Mouse (Mus musculus) hindbrain, embryonic 13.5 days (tissue): ENCODE results near the gene Gm44790. TPM values are rescaled to one million over a fixed set of nuclear protein-coding genes. Genes with fewer than 3 reads are reported as not detected.

ENCODE experiments used
- ATAC-seq: fragments of 200-750 bp; cut with Nextera tagmentation; 2 replicates; pipeline ENCODE4 v1.8.0; 2017; ENCODE audit warnings: moderate TSS enrichment; ENCODE audit not compliant: low FRiP score
- H3K27ac ChIP-seq: fragments of 300-500 bp; sonication (generic); 2 replicates; pipeline ENCODE4 v1.5.1; 2015; ENCODE audit warnings: inconsistent platforms, mild to moderate bottlenecking, moderate library complexity
- H3K27me3 ChIP-seq: fragments of 300-500 bp; sonication (generic); 2 replicates; pipeline ENCODE4 v1.6.1; 2015; ENCODE audit warnings: mild to moderate bottlenecking, inconsistent platforms
- H3K36me3 ChIP-seq: fragments of 300-500 bp; sonication (generic); 2 replicates; pipeline ENCODE4 v1.6.1; 2015; ENCODE audit warnings: mild to moderate bottlenecking, inconsistent platforms
- H3K4me1 ChIP-seq: fragments of 300-500 bp; sonication (generic); replicated peaks from 2 replicates; pipeline ENCODE4 v1.6.1; 2015; ENCODE audit warnings: inconsistent platforms
- H3K4me2 ChIP-seq: fragments of 300-500 bp; sonication (generic); 2 replicates; pipeline ENCODE4 v1.6.1; 2015; ENCODE audit warnings: inconsistent platforms, mild to moderate bottlenecking, moderate library complexity
- H3K4me3 ChIP-seq: fragments of 300-500 bp; sonication (generic); 2 replicates; pipeline ENCODE4 v1.5.1; 2015; ENCODE audit warnings: mild to moderate bottlenecking, inconsistent platforms
- H3K9ac ChIP-seq: fragments of 300-500 bp; sonication (generic); 2 replicates; pipeline ENCODE4 v1.6.1; 2015; ENCODE audit warnings: mild to moderate bottlenecking, inconsistent platforms
- H3K9me3 ChIP-seq: fragments of 300-500 bp; sonication (generic); 2 replicates; pipeline ENCODE4 v1.6.1; 2016; ENCODE audit warnings: inconsistent platforms
- WGBS: fragments of 180-500 bp; shearing (Covaris S2); methylation state at CpG from one replicate; pipeline ENCODE4 v1.1.7; 2015; 5-methylcytosine and 5-hydroxymethylcytosine counted together
- polyA plus RNA-seq: library from polyadenylated mRNA; unstranded; fragments of >200 nt; fragmentation: Nextera tagmentation; extraction: Ambion mirVana; gene quantifications from 2 replicates; pipeline ENCODE4 v1.2.1, GENCODE M21; 2015

Gene Gm44790
- polyA plus RNA-seq, 1 experiment from 2014 or later: not detected

DNA sequence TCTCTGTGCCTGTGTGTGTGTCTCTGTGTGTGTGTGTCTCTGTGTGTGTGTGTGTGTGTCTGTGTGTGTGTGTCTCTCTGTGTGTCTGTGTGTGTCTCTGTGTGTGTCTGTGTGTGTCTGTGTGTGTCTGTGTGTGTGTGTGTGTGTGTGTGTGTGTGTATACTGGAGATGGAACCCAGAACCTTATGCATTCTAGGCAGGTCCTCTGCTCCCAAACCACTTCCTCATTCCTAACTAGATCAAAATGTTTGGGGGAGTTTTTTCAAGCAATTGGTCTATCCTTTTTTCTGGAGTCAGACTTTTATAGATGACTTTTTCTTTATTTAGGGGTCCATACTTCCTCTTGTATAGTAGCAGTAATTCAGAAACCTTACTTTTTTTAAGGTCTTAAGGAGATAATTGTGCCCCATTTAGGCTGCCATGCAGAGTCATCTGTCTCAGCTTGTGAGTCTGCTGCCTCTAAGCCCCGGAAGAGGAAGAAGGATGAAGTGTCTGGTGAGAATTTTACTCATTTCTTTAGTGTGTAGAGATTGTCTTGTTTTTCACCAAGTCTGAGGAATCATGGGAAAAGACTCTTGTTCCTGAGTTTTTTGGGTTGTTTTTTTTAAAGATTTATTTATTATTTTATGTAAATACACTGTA, 20.6 kb downstream of the Gm44790 start:
- Histone ChIP-seq H3K27me3 (no peaks in the 10 kb centered on the region), H3K9ac (no peak overlapping the region), H3K27ac (no peak overlapping the region), H3K4me1 (no peaks in the 10 kb centered on the region), H3K9me3 (no peaks in the 10 kb centered on the region), H3K4me3 (no peak overlapping the region), H3K4me2 (no peak overlapping the region), H3K36me3 (peaks cover 65% of the 10 kb centered on the region)
- ATAC-seq: no peak
- 82% methylated on average over 1 of the region's 1 CpGs for WGBS

DNA sequence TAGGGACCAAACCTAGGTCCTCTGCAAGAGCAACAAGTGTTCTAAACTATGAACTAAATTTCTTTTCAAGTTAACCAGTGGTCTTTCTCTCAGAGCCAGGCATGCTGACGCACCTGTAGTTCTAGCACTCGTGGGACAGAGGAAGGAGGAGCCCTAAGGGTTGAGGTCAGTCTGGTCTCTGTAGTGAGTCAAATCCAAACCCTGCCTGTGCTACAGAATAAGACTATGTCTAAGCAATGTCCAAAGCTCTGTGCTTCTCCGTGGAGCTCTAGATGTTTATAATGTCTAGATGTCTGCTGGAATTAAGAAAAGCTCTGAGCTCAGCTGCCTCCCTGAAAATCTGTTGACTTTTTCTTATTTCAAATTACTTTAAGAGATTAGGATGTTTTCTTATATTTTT, 30.3 kb downstream of the Gm44790 start:
- no peak overlapping the region for H3K9ac ChIP-seq
- no peak overlapping the region for H3K4me2 ChIP-seq
- H3K27ac ChIP-seq: no peak overlapping the region
- H3K4me3 ChIP-seq: no peak overlapping the region
- 91% methylated on average over 3 of the region's 3 CpGs for WGBS
- peaks cover 83% of the 10 kb centered on the region for H3K36me3 ChIP-seq
- no peaks in the 10 kb centered on the region for H3K4me1 ChIP-seq
- H3K9me3 ChIP-seq: no peaks in the 10 kb centered on the region
- no peaks in the 10 kb centered on the region for H3K27me3 ChIP-seq
- no peak for ATAC-seq

DNA sequence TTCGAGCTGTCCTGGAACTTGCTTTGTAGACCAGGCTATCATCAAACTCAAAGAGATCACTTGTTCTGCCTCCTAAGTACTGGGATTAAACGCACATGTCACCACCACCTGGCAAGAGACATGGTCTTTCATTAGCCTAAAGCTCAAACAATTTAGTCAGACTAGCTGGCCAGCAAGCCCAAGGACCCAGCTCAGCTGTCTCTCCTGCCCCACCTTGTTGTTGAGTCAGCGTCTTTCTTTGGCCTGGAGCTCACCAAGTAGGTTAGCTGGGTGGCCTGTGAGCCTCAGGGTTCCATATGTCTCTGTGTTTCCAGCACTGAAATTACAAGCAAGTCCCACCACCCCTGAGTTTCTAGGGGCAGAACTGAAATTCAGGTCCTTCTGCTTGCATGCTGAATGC, 36.6 kb downstream of the Gm44790 start:
- H3K4me3 ChIP-seq: no peak overlapping the region
- H3K9ac ChIP-seq: no peak overlapping the region
- H3K9me3 ChIP-seq: no peaks in the 10 kb centered on the region
- no peaks in the 10 kb centered on the region for H3K27me3 ChIP-seq
- WGBS: 94% methylated on average over 3 of the region's 3 CpGs
- no peak for ATAC-seq
- H3K36me3 ChIP-seq: peaks cover 83% of the 10 kb centered on the region
- H3K4me2 ChIP-seq: no peak overlapping the region
- no peak overlapping the region for H3K27ac ChIP-seq
- H3K4me1 ChIP-seq: no peaks in the 10 kb centered on the region

DNA sequence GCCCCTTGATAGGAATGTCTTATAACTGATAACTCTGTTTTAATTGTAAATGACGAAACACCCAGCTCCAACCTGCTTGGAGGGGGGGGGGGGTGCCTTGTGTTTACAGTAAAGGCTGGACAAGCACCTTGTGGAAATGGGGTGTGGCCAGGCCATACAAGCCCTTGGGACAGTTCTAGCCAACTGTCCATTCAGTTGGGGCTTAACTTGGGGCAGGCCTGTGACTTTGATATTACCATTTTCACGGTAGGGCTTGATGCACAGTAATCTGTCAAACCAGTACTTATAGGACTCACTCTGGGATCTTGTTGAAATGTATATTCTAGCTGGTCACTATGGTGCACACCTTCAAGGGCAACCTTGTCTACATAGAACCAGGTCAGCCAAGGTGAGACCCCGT, 44.9 kb downstream of the Gm44790 start:
- peak overlapping the region; percentile 73 for H3K9ac ChIP-seq
- peak overlapping the region; percentile 39 for H3K4me3 ChIP-seq
- 86% methylated on average over 3 of the region's 3 CpGs for WGBS
- peaks cover 32% of the 10 kb centered on the region for H3K36me3 ChIP-seq
- peaks cover 24% of the 10 kb centered on the region for H3K4me1 ChIP-seq
- H3K27me3 ChIP-seq: no peaks in the 10 kb centered on the region
- no peak for ATAC-seq
- H3K4me2 ChIP-seq: peak overlapping the region; percentile 69
- no peaks in the 10 kb centered on the region for H3K9me3 ChIP-seq
- peak overlapping the region; percentile 88 for H3K27ac ChIP-seq

DNA sequence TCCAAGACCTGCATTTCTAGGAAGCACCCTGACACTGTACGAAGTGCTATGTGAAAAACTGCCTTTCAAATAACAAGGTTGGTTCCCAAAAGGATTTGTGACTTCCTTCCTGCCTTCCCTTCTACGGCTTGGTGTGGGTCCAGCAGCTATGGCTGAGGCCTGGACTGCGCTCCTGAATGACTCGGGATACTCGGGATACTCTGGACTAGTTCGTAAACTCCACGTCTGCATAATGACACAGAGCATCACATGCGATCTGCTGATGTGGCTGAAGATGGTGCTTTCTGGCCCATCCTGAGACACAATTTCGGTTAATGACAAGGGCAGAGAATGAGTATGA, 45.3 kb downstream of the Gm44790 start:
- 24% methylated on average over 9 of the region's 9 CpGs for WGBS
- peak; percentile 53 for ATAC-seq
- Histone ChIP-seq H3K4me3 (peak overlapping the region; percentile 39), H3K36me3 (peaks cover 29% of the 10 kb centered on the region), H3K4me2 (peak overlapping the region; percentile 69), H3K9me3 (no peaks in the 10 kb centered on the region), H3K9ac (peak overlapping the region; percentile 73), H3K27ac (peak overlapping the region; percentile 88), H3K4me1 (peaks cover 24% of the 10 kb centered on the region), H3K27me3 (no peaks in the 10 kb centered on the region)

DNA sequence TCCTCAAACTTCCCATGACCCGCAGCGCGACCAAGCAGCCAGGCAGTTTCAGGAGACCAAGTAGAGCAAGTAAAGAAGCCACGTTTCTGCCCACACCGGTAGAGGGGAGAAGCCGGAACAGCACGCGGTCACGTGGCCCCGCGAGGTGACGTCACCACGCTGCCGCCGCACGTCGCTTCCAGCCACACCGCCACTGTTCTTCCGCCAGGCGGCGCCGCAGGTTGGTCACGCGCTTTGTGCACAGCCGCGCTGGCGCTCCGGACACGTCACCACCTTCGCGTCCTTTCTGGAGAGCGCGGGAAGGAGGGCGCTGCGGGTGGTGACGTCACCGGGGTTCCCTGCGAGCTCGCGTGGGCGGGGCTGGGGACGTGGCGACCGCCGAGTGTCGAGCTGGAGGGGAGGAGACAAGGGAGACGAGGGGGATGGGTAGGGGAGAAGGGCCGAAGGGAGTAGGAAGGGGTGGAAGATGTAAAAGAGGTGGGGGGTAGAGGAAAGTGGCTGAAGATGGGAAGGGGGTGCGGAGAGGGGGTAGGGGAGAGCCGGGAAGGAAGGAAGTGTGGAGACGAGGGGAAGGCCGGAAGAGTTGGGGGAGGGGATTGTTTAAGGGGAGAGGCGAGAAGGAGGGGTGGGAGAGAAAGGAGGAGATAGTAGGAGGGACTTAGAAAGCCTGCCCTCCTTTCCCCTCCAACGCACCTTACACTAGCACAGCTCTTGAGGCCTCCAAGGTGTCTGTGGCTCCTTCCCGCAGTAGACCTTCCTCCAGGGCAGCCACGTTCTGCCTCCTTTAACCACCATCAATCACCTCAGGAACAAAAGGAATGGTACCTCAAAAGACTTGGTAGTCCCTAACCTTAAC, 45.9 kb downstream of the Gm44790 start:
- no peaks in the 10 kb centered on the region for H3K9me3 ChIP-seq
- H3K4me1 ChIP-seq: peaks cover 24% of the 10 kb centered on the region
- peak overlapping the region; percentile 39 for H3K4me3 ChIP-seq
- H3K36me3 ChIP-seq: peaks cover 24% of the 10 kb centered on the region
- peak; percentile 95 for ATAC-seq
- H3K4me2 ChIP-seq: peak overlapping the region; percentile 69
- no peaks in the 10 kb centered on the region for H3K27me3 ChIP-seq
- peak overlapping the region; percentile 75 for H3K9ac ChIP-seq
- peak overlapping the region; percentile 96 for H3K27ac ChIP-seq
- WGBS: under 1% methylated on average over 56 of the region's 56 CpGs

DNA sequence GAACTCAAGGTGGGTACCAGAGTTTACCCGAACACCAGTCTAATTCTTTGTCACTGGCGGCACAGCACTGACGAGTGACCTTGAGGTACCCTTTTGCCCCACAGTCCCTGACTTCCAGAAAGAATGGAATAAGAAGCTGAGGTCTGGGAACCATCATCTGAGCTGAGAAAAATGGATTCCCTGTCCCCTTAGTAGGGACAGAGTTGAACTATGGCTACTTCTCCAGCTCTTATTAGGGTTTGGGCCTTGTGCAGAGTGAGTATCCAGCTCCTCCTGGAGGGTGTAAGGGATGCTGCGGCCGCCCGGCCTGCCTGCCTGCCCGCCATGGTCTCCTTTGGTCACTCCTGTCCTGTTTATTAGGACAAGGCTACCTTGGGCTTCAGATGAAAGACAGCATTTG, 46.6 kb downstream of the Gm44790 start:
- H3K36me3 ChIP-seq: peaks cover 16% of the 10 kb centered on the region
- no peaks in the 10 kb centered on the region for H3K9me3 ChIP-seq
- ATAC-seq: peak; percentile 1; the same call in 1 of the 2 replicates
- H3K4me3 ChIP-seq: peak overlapping the region; percentile 39
- H3K27me3 ChIP-seq: no peaks in the 10 kb centered on the region
- 51% methylated on average over 7 of the region's 7 CpGs for WGBS
- peak overlapping the region; percentile 75 for H3K9ac ChIP-seq
- H3K27ac ChIP-seq: peak overlapping the region; percentile 96
- H3K4me1 ChIP-seq: peaks cover 24% of the 10 kb centered on the region
- peak overlapping the region; percentile 64 for H3K4me2 ChIP-seq

DNA sequence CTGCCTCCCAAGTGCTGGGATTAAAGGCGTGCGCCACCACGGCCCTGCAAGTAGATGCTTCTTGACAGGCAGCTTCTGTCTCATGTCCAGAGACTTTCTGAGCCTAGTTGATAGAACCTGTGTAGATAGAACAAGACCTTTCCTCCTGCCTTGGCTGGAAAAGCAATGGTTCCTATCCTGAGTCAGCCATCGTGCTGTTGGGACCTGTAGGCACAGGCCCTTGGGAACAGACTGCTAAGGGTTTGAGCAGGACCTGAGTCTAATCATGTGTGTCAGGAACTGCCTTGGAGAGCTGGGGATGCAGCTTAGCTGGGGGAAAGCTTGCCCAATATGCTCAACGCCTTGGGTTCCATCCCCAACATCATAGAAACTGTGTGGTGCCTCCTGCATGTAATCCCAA, 47.6 kb downstream of the Gm44790 start:
- 98% methylated on average over 5 of the region's 5 CpGs for WGBS
- H3K27me3 ChIP-seq: no peaks in the 10 kb centered on the region
- no peak overlapping the region for H3K9ac ChIP-seq
- H3K4me1 ChIP-seq: peaks cover 30% of the 10 kb centered on the region
- H3K4me2 ChIP-seq: no peak overlapping the region
- no peak overlapping the region for H3K4me3 ChIP-seq
- H3K36me3 ChIP-seq: peaks cover 12% of the 10 kb centered on the region
- no peak for ATAC-seq
- H3K9me3 ChIP-seq: no peaks in the 10 kb centered on the region
- no peak overlapping the region for H3K27ac ChIP-seq

DNA sequence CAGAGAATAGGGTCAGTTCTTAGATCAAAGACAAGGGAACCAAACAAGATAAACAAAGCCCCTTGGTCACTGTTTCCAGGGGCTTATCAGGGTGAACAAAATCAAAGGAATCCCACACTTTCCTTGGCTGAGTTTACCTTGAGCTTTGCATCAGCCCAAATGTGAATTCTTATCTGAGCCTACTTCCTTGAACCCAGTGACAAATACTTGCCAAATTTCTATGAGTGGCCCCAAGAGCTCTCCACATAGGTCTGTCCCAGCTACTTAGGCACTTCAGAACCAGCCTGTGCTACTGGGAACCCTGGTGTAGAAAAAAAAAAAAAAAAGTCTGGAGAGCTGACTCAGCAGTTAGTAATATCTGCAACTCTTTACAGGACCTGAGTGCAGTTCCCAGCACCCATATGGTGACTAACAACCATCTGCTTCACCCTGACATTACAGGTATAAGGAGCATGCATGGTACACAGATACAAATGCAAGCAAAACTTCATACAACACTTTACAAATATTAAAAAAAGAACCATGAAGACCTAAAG, 48.3 kb downstream of the Gm44790 start:
- H3K36me3 ChIP-seq: peaks cover 6% of the 10 kb centered on the region; the same call in 1 of the 2 replicates
- ATAC-seq: no peak

DNA sequence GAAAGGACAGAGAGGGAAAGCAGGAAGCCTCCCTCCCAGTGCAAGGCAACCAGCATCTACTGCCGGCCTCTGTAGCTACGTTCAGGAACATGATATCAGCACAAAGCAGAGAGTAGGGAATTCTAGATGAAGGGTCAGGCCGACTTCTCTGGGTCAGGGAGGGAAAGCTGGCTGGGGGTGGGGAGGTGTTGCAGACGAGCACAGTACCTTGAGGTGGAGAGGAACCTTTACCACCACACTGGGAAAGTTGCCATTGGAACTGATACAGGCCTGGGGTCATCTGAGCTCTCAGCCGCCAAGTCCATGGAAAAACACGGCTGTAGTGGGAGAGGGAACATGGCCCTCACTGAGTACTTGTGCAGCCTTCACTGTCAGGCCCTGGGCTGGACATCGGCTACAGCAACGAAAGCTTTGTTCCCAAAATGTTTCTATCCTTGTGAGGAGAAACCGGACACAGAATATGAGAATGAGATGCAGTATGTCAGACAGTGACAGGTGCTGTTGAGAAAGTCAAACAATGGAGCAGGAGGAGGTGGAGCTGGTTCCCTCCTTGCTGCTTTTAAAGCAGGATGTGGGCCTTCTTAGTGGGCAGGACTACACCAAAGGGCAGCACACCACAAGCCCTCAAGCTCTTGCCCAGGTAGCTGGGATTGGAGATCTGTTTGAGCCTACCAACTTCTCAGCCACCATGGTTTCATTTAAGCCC, 49.2 kb downstream of the Gm44790 start:
- 83% methylated on average over 9 of the region's 9 CpGs for WGBS

More for the DNA sequence above, 48.3 kb downstream of the Gm44790 start:
- H3K4me3 ChIP-seq: no peak overlapping the region
- H3K9me3 ChIP-seq: no peaks in the 10 kb centered on the region
- H3K27me3 ChIP-seq: no peaks in the 10 kb centered on the region
- H3K27ac ChIP-seq: no peak overlapping the region
- H3K9ac ChIP-seq: no peak overlapping the region
- H3K4me2 ChIP-seq: no peak overlapping the region
- peaks cover 36% of the 10 kb centered on the region for H3K4me1 ChIP-seq

DNA sequence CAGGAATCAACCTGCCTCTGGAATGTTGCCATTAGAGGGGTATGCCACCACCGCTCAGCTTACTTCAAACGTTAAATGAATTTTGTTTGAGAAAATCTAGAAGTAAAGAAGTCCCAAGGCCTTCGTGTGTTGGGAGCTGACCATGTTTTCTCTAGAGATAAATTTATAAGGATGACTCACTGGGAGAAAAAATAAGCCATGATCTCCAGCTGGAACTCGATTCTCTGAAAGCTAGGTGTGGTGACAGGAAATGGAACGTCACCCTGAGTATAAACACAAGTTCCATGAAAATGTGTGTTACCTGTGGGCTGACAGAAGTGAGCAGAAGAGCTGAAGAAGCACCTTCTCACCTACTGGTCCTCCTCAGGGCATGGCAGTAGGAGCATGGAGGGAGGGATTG, 50.5 kb downstream of the Gm44790 start:
- no peak overlapping the region for H3K27ac ChIP-seq
- no peak for ATAC-seq
- no peak overlapping the region for H3K4me2 ChIP-seq
- H3K27me3 ChIP-seq: no peaks in the 10 kb centered on the region
- H3K36me3 ChIP-seq: no peaks in the 10 kb centered on the region
- no peaks in the 10 kb centered on the region for H3K9me3 ChIP-seq
- H3K4me1 ChIP-seq: peaks cover 37% of the 10 kb centered on the region
- 86% methylated on average over 5 of the region's 5 CpGs for WGBS
- H3K4me3 ChIP-seq: no peak overlapping the region
- H3K9ac ChIP-seq: no peak overlapping the region

More for the DNA sequence above, 49.2 kb downstream of the Gm44790 start:
- H3K9ac ChIP-seq: no peak overlapping the region; the same call in 1 of the 2 replicates
- H3K9me3 ChIP-seq: no peaks in the 10 kb centered on the region
- H3K4me1 ChIP-seq: peaks cover 45% of the 10 kb centered on the region
- H3K27me3 ChIP-seq: no peaks in the 10 kb centered on the region
- no peak overlapping the region for H3K4me2 ChIP-seq
- no peak overlapping the region for H3K27ac ChIP-seq
- no peak overlapping the region for H3K4me3 ChIP-seq
- H3K36me3 ChIP-seq: no peaks in the 10 kb centered on the region
- no peak for ATAC-seq

DNA sequence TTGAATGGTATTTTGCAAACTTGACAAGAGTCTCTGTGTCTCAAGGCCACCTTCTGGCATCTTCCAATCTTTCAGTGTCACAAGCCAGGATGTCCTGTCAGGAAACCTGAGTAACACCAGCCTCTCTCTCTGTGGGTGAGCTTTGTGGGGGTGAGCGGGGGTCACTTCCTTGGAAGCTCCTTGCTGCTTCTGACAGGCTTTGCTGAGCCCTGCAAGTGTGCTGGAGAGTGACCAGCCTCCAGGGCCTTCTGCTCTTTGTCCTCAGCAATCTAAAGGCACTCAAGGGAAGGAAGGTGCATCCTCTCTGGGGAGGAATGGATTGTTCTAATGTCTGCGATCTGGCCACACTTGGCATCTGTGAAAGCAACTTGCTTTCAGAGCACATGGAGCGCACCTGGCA, 52.9 kb downstream of the Gm44790 start:
- Histone ChIP-seq H3K4me3 (no peak overlapping the region), H3K27me3 (no peaks in the 10 kb centered on the region), H3K27ac (peak overlapping the region; percentile 20; the same call in 1 of the 2 replicates), H3K9me3 (no peaks in the 10 kb centered on the region), H3K4me2 (no peak overlapping the region), H3K4me1 (peaks cover 22% of the 10 kb centered on the region), H3K36me3 (no peaks in the 10 kb centered on the region), H3K9ac (no peak overlapping the region; the same call in 1 of the 2 replicates)
- no peak for ATAC-seq
- WGBS: 63% methylated on average over 3 of the region's 3 CpGs
